Mouse (Mus musculus) G1E (cell line): ENCODE measurements around the gene Jaml. TPM values are rescaled to one million over a fixed set of nuclear protein-coding genes. Genes with fewer than 3 reads are reported as not detected.

Source experiments
- ATAC-seq: 2 replicates; pipeline ENCODE4 v1.8.0; 2016; ENCODE audit warnings: mild to moderate bottlenecking; ENCODE audit not compliant: insufficient number of reproducible peaks, poor library complexity, low FRiP score, severe bottlenecking; ENCODE audit errors: extremely low read depth
- DNase-seq: peaks from one replicate; pipeline ENCODE4 v3.0.0; 2012; ENCODE audit warnings: low spot score
- H3K27me3 ChIP-seq: 2 replicates; pipeline ENCODE4 v1.6.1; 2012; ENCODE audit warnings: mild to moderate bottlenecking, low read length, inconsistent platforms; ENCODE audit not compliant: insufficient read depth
- H3K36me3 ChIP-seq: replicated peaks from 2 replicates; pipeline ENCODE3; 2012; ENCODE audit warnings: mild to moderate bottlenecking, inconsistent platforms
- H3K4me1 ChIP-seq: 2 replicates; pipeline ENCODE4 v1.6.1; 2012; ENCODE audit warnings: low read depth, low read length, inconsistent platforms, mixed read lengths; ENCODE audit not compliant: insufficient read depth
- H3K4me3 ChIP-seq: 2 replicates; pipeline ENCODE4 v1.5.1; 2012; ENCODE audit warnings: low read depth, mild to moderate bottlenecking, inconsistent platforms, low read length, moderate library complexity, mixed read lengths
- H3K9me3 ChIP-seq: replicated peaks from 2 replicates; pipeline ENCODE4 v1.6.1; 2012; ENCODE audit warnings: inconsistent platforms
- CTCF ChIP-seq: IDR thresholded peaks from 2 replicates; pipeline ENCODE4 v1.5.1; 2012; ENCODE audit warnings: low read depth, low read length, inconsistent platforms, mixed read lengths
- GATA1 ChIP-seq: IDR thresholded peaks from 2 replicates; pipeline ENCODE4 v1.6.1; 2012; ENCODE audit warnings: borderline replicate concordance, low read length, inconsistent platforms, mixed read lengths
- GATA2 ChIP-seq: IDR thresholded peaks from 2 replicates; pipeline ENCODE4 v1.6.1; 2012; ENCODE audit warnings: low read depth, low read length, inconsistent platforms, borderline replicate concordance
- POLR2AphosphoS5 ChIP-seq: IDR thresholded peaks from 2 replicates; pipeline ENCODE4 v1.6.1; 2012; ENCODE audit warnings: low read depth, low read length, inconsistent platforms; ENCODE audit not compliant: insufficient replicate concordance
- TAL1 ChIP-seq: conservative IDR thresholded peaks from 2 replicates; pipeline ENCODE4 v1.6.1; 2012; ENCODE audit warnings: low read depth, low read length, inconsistent platforms, mixed read lengths
- polyA plus RNA-seq: library from polyadenylated mRNA; stranded (reverse); fragments of >175 nt; gene quantifications from 2 replicates; pipeline ENCODE4 v1.2.3, GENCODE M21; 2012
- total RNA-seq, 2 experiments: library from RNA; stranded (forward) in 1 of 2; stranded (reverse) in 1 of 2; fragments of 200-1000 nt in 1 of 2; fragments of >200 nt in 1 of 2; fragmentation: Nextera tagmentation in 1 of 2; gene quantifications; 2 replicates each; pipeline ENCODE4 v1.2.3; 2014 to 2017

Jaml gene
- total and polyA plus RNA-seq, 3 experiments = not detected

- no peaks in the 10 kb centered on the region for H3K9me3 ChIP-seq
- no peak overlapping the region for H3K4me3 ChIP-seq
- DNase-seq (no peak), ATAC-seq (no peak)
- TF ChIP-seq GATA2 (no peak), CTCF (peak; percentile 48)
- peaks cover 14% of the 10 kb centered on the region for H3K27me3 ChIP-seq
- H3K36me3 ChIP-seq = no peaks in the 10 kb centered on the region
- H3K4me1 ChIP-seq = no peaks in the 10 kb centered on the region
Observed at GRCm38 (mm10) chr9:45146267-45146597, 67.2 kb downstream of the Jaml start.

GRCm38 (mm10) chr9:45150933-45151332 lies 72.0 kb downstream of the Jaml start:
- TF ChIP-seq CTCF (no peak), POLR2AphosphoS5 (no peak), GATA2 (no peak), GATA1 (no peak), TAL1 (no peak)
- ATAC-seq = no peak
- Histone ChIP-seq H3K36me3 (no peaks in the 10 kb centered on the region), H3K27me3 (peaks cover 10% of the 10 kb centered on the region), H3K9me3 (no peaks in the 10 kb centered on the region), H3K4me3 (no peak overlapping the region), H3K4me1 (no peaks in the 10 kb centered on the region)
- DNase-seq = no peak

GRCm38 (mm10) chr9:45153361-45153760 lies 74.4 kb downstream of the Jaml start:
- Histone ChIP-seq H3K27me3 (peaks cover 7% of the 10 kb centered on the region), H3K4me1 (no peaks in the 10 kb centered on the region)
- DNase-seq = no peak

More at GRCm38 (mm10) chr9:45153361-45153760, 74.4 kb downstream of the Jaml start:
- TF ChIP-seq GATA2 (no peak), TAL1 (no peak), CTCF (no peak), GATA1 (no peak), POLR2AphosphoS5 (no peak)
- no peak for ATAC-seq
- 0 out of 2 replicates have a peak, but pooled peaks cover 2% of the 10 kb centered on the region for H3K9me3 ChIP-seq
- no peaks in the 10 kb centered on the region for H3K36me3 ChIP-seq
- no peak overlapping the region for H3K4me3 ChIP-seq

Other genes with a start within 250 kb of the Jaml start
- gene Kmt2a, start 197.9 kb upstream of the Jaml start, total RNA-seq (2014; fragmentation: Nextera tagmentation) = 143 TPM in 2 replicates
- 5.9 and 6.3 TPM in 2 replicates for gene Kmt2a, start 197.9 kb upstream of the Jaml start, total RNA-seq (2017)
- gene Kmt2a, start 197.9 kb upstream of the Jaml start, polyA plus RNA-seq = 8.9 and 10.0 TPM in 2 replicates
- 68.9 and 73.1 TPM in 2 replicates for gene Atp5l, start 158.4 kb upstream of the Jaml start, total RNA-seq (2014; fragmentation: Nextera tagmentation)
- gene Atp5l, start 158.4 kb upstream of the Jaml start, total RNA-seq (2017) = 130 and 149 TPM in 2 replicates
- gene Atp5l, start 158.4 kb upstream of the Jaml start, polyA plus RNA-seq = 32.8 and 41.5 TPM in 2 replicates
- gene Ube4a, start 113.6 kb upstream of the Jaml start, total RNA-seq (2014; fragmentation: Nextera tagmentation) = 79.8 and 80.2 TPM in 2 replicates
- gene Ube4a, start 113.6 kb upstream of the Jaml start, total RNA-seq (2017) = 38.3 and 59.6 TPM in 2 replicates
- 2.3 and 2.6 TPM in 2 replicates for gene Ube4a, start 113.6 kb upstream of the Jaml start, polyA plus RNA-seq
- not detected in 2 replicates for gene Cd3g, start 98.8 kb upstream of the Jaml start, total RNA-seq (2014; fragmentation: Nextera tagmentation)
- gene Cd3g, start 98.8 kb upstream of the Jaml start, total RNA-seq (2017) = 0.22 and 0.29 TPM in 2 replicates
- gene Cd3g, start 98.8 kb upstream of the Jaml start, polyA plus RNA-seq = 0.10 TPM in 1 of 2 replicates, not detected in the other
- gene Cd3d, start 97.4 kb upstream of the Jaml start, total RNA-seq (2014; fragmentation: Nextera tagmentation) = not detected in 2 replicates
- not detected in 2 replicates for gene Cd3d, start 97.4 kb upstream of the Jaml start, total RNA-seq (2017)
- not detected in 2 replicates for gene Cd3d, start 97.4 kb upstream of the Jaml start, polyA plus RNA-seq
- gene Cd3e, start 69.6 kb upstream of the Jaml start, total RNA-seq (2014; fragmentation: Nextera tagmentation) = not detected in 2 replicates
- gene Cd3e, start 69.6 kb upstream of the Jaml start, total RNA-seq (2017) = 0.06 and 0.16 TPM in 2 replicates
- not detected in 2 replicates for gene Cd3e, start 69.6 kb upstream of the Jaml start, polyA plus RNA-seq
- 0.44 and 1.4 TPM in 2 replicates for gene Mpzl2, start 39.4 kb upstream of the Jaml start, total RNA-seq (2014; fragmentation: Nextera tagmentation)
- 0.17 TPM in 1 of 2 replicates, not detected in the other for gene Mpzl2, start 39.4 kb upstream of the Jaml start, total RNA-seq (2017)
- not detected in 2 replicates for gene Mpzl2, start 39.4 kb upstream of the Jaml start, polyA plus RNA-seq
- 1.2 and 2.8 TPM in 2 replicates for gene Mpzl3, start 24.0 kb upstream of the Jaml start, total RNA-seq (2014; fragmentation: Nextera tagmentation)
- gene Mpzl3, start 24.0 kb upstream of the Jaml start, total RNA-seq (2017) = 1.5 and 1.7 TPM in 2 replicates
- gene Mpzl3, start 24.0 kb upstream of the Jaml start, polyA plus RNA-seq = 0.04 and 0.08 TPM in 2 replicates
- gene Scn2b, start 38.6 kb downstream of the Jaml start, total RNA-seq (2014; fragmentation: Nextera tagmentation) = not detected in 2 replicates
- 0.05 and 0.06 TPM in 2 replicates for gene Scn2b, start 38.6 kb downstream of the Jaml start, total RNA-seq (2017)
- gene Scn2b, start 38.6 kb downstream of the Jaml start, polyA plus RNA-seq = not detected in 2 replicates
- gene Scn4b, start 59.2 kb downstream of the Jaml start, total RNA-seq (2014; fragmentation: Nextera tagmentation) = not detected in 2 replicates
- gene Scn4b, start 59.2 kb downstream of the Jaml start, total RNA-seq (2017) = 0.05 TPM in 1 of 2 replicates, not detected in the other
- gene Scn4b, start 59.2 kb downstream of the Jaml start, polyA plus RNA-seq = not detected in 2 replicates
- not detected in 2 replicates for gene BC049352, start 102.8 kb downstream of the Jaml start, total RNA-seq (2014; fragmentation: Nextera tagmentation)
- 0.22 TPM in 1 of 2 replicates, not detected in the other for gene BC049352, start 102.8 kb downstream of the Jaml start, total RNA-seq (2017)
- not detected in 2 replicates for gene BC049352, start 102.8 kb downstream of the Jaml start, polyA plus RNA-seq
- gene Tmprss4, start 124.9 kb downstream of the Jaml start, total RNA-seq (2014; fragmentation: Nextera tagmentation) = not detected in 2 replicates
- 0.11 TPM in 1 of 2 replicates, not detected in the other for gene Tmprss4, start 124.9 kb downstream of the Jaml start, total RNA-seq (2017)
- not detected in 2 replicates for gene Tmprss4, start 124.9 kb downstream of the Jaml start, polyA plus RNA-seq
- 0.45 TPM in 1 of 2 replicates, not detected in the other for gene Il10ra, start 190.0 kb downstream of the Jaml start, total RNA-seq (2014; fragmentation: Nextera tagmentation)
- gene Il10ra, start 190.0 kb downstream of the Jaml start, total RNA-seq (2017) = 0.16 and 0.17 TPM in 2 replicates
- gene Il10ra, start 190.0 kb downstream of the Jaml start, polyA plus RNA-seq = 0.07 and 0.09 TPM in 2 replicates
- not detected in 2 replicates for gene Tmprss13, start 239.9 kb downstream of the Jaml start, total RNA-seq (2014; fragmentation: Nextera tagmentation)
- gene Tmprss13, start 239.9 kb downstream of the Jaml start, total RNA-seq (2017) = 0.05 TPM in 1 of 2 replicates, not detected in the other
- not detected in 2 replicates for gene Tmprss13, start 239.9 kb downstream of the Jaml start, polyA plus RNA-seq